Mouse (Mus musculus) spleen, postnatal 14 days (tissue): Measurements from ENCODE around the gene Ppp2r1b.
"Not testable (repeated sequence)": the region's sequence is repeated elsewhere in the genome, so short reads cannot be mapped to it uniquely, and the experiment has no call there.

Experiments used
- DNase-seq, 2 experiments: peaks; one replicate each; pipeline ENCODE4 v3.0.0; 2021 to 2022; ENCODE audit warnings: low spot score in 2 of 2

Ppp2r1b gene

DNA sequence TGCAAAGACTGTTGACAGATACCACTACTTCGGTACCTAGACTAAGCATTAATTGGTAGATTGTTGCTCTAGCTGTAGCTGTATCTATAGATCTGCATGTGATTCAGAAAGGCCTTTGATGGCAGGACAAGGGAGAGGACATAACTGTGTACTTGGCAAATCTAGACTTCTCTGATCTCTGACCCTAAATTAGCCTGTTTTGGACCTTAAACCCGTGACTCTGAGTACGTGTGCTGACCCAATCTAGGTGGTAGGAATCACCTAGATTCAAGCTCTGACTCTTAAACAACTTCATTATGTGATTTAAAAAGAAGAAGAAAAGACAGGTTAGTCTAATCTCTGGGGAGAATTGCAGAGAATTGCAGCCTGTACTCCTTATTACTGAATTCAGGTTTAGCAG lies at the start of gene Ppp2r1b:
Gene Ppp2r1b (plus strand): TSS at position 221 of the 400 bp plus-strand sequence.
- DNase-seq, result no peak

DNA sequence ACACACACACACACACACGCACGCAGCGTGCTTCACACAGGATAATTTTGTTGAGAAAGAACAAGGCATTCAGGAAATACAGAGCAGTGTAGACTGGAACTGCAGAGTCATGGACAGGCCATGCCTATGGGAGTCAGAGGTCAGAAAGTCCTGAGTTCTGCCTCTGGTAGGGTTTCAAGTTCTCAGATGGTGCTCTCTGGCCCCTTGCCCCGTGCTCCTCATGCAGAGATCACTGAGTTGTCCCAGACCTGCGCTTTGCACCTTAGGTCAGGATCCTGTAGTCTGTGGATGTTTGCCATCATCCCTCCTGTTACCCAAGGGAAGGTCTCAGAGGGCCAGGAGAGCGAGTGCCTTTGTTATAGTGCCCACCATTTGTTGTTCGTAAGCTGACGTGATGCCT lies 48.3 kb upstream of the Ppp2r1b start:
- DNase-seq, result no peak

DNA sequence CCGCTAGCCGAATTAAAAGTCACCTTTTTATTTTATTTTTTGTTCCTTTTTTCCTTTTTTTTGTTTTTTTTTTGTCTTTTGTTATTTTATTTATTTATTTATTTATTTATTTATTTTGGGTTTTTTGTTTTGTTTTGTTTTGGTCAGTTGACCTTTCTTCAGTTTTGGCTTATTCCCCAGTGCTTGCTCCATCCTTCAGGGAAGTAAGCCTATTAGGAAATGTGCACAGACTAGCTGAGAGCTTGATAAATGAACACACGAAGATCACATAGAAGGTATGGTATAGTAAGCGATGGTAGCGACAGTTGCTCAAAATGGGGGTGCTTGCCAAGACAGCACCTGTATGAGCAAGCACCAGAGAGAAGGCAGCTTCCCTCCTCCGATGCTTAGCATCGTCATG lies 47.5 kb upstream of the Ppp2r1b start:
- no peak for DNase-seq

DNA sequence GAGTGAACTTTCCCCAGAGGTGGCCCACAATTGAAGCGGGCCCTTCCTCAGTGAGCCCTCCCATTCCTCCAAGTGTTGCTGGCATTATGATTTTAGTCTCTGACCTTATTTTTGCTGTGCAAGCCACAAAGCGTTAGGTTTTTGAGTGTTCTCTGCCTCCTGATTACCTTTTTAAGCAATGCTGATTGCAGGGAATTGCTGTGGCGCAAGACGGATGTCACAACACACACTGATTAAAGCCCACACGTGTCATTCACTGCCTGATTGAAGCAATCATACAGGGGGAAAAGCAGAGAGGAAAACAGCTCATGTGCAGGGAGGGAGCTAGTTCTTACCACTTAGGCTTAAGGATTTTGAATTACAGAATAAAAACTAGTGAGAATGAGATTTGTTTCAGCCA lies 46.7 kb upstream of the Ppp2r1b start:
- DNase-seq, result no peak

DNA sequence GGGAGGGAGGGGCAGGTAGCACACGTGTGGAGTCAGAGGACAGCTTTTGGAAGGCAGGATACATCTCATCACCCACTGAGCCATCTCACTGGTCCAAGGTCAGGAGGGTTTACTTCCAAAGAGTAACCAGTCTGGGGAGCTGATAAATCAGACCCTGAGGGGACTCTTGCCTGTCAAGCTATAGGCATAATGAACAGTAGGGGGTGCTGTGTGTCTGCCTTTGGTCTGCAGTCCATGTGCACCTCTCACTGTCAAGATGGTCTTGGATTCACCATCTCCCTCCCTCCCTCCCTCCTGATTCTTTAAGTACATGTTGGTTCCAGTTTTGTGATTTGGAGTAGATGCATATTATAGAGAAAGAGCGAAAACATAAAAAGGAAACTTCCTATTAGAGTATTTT lies 44.1 kb upstream of the Ppp2r1b start:
- peak; percentile 27 to 65 for DNase-seq

DNA sequence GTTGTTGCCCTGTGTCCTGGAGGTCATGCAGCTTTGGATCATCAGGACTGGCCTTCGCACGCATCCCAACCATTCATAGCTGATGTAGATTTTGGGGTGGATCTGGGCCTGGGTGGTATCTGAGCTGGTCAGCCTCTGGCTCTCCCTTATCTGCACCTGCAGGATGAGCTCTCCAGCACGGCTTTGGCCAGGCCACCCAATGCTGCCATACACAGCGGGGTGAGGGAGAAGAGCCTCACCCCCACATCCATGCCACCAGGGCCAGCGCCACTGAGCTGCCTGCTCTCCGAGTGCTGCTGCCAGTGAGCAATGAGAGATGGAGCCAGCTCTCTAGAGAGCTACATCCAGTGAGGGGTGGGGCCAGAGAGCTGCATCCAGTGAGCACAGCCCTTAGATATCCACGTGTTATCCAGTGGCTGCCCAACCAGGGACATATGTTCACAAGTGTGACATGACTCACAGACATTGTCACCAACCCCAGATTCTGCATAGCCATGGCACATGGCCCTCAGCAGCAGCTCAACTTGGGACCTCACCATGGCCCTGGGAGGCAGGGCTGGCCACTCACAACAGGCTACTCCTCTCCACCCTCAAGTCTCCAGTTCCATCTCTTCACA lies 41.9 kb upstream of the Ppp2r1b start:
- DNase-seq, result peak; percentile 51 to 60

DNA sequence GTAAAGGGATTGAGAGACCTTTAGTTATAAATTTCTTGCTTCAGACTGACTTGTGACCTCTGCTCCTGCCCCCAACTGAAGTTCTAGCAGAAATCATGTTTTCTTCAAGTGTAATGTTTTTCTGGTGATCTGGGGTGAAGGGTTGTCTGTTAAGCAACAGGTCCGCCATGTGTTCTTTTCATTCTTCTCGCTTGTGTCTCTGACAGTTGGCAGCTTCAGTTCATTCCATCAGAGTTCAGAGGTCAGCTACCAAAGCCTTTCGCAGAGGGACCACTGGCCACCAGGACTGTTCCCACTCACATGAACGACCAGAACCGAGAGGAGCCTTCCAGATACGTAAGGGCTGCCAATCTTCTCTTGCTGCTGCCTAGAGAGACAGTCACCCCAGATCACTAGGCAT lies 36.6 kb upstream of the Ppp2r1b start:
- no peak for DNase-seq

DNA sequence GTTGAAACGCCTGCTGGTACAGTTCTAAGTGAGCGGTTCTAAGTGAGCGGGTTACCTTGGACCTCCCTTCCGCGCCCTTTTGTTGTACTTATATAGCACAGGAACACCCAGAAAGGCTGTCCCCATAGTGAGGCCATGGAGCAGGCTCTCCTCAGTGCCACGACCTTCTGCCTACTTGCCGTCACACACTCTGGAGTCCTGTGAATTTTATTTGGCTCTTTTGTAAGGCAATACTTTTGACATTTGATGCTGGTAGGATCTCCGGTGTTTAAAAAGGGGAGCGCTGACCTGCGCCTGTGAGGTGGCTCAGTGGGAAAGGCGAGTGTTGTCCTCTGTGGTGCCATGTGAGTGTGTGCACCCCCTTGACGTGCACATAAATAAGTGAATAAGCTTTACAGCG lies 36.0 kb upstream of the Ppp2r1b start:
- no peak for DNase-seq

DNA sequence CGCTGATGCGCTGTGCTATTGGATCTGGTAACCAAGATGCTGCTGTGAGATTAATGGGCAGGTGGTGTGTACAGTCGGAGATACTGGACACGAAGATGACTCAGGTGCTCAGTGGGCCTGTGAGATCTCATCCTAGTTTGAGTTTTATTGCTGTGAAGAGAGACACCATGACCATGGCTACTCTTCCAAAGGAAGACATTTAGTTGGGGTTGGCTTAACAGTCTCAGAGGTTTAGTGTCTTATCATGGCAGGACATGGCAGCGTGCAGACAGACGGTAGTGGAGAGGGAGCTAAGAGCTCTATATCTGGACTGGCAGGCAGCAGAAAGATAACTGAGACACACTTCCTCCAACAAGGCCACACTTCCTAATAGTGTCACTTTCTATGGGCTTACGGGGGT lies 33.9 kb upstream of the Ppp2r1b start:
- DNase-seq, result no peak

DNA sequence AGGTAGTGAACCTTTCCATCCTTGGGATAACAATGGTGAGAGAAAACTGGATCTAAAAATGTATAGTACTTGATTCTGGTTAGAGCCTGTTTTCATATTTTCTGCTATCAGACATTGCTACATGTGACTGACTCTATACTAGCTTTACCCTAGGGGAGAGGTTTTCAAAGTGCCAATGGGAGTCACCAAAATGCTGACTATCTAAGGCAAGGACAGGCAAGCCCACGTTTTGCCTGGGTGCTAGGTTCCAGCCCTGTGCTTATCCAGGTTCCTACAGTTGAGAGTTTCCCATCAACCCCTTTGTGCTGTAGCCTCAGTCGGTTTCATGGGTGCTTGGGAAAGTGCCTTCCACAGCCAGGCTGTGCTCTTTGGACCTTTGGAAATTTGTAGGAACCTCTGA lies 33.4 kb upstream of the Ppp2r1b start:
- DNase-seq, result no peak

DNA sequence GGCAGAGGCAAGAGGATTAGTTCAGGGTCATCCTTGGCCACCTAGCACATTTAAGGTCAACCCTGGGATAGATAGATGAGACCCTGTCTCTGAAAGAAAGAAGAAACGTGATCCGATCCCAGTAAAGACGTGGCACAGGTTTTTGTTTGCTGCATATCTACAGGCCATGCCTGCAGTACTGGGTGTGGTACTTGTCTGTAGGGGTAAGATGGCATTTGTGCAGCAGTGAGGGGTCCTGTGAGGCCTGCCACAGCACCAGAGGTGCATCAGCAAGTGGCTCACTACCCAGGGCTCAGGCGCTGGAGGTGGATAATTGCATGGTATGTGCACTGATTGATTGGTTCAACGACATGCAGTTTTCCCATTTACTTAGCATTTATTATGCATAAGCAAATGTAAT lies 31.3 kb upstream of the Ppp2r1b start:
- no peak for DNase-seq

DNA sequence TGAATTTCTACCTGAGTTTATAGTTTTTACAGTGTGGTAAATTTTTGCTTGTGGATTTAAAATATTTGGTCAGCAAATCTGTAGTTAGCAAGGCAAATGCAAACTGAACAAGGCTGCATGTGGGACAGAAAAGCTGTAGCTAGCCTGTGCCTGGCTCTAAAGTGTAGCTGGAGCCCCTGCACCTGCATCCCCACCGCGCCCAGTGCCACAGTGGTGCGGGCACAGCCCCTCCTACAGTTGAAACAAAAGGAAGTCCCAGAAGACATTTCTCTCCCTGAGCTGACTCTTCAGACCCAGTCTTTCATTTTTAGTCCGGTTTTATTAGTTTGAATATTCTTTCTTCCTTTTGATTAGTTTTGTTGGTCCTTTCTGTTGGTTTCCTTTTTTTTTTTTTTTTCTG lies 29.4 kb upstream of the Ppp2r1b start:
- no peak for DNase-seq

DNA sequence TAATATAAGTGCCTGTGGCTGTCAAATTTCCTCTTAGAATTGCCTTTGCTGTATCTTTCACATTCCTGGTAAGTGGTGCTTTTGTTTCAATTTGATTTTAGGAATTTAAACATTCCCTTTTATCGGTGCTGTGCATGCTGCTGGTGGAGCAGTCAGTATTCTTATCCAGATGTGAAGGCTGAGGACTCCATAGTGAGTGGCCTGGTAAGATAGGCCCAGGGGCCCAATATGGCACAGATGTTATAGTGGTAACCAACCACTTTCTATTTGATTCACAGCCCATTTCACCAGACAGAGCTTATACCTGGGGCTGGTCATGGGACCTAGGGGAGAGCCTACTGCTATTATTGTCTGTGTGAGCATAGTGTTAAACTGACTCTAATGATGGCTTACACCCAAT lies 28.6 kb upstream of the Ppp2r1b start:
- no peak for DNase-seq

DNA sequence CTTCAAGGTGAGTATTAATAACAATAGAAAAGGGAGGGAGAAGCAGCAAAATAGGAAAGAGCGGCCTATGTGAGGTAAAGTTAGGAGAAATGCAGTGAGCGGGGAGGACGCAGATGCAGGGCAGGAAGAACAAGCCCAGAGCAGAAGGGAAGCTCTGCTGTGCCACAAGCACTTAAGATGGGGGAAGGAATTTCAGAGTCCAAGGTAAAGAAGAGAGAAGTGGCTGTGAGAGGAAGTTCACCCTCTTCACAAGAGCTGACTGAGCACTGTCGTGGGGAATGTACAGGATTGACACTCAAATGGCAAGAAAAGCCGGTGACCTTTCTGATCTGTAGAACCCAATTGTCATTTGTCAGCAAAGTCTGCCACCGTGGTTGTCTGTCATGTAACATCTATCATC lies 27.1 kb upstream of the Ppp2r1b start:
- no peak for DNase-seq

DNA sequence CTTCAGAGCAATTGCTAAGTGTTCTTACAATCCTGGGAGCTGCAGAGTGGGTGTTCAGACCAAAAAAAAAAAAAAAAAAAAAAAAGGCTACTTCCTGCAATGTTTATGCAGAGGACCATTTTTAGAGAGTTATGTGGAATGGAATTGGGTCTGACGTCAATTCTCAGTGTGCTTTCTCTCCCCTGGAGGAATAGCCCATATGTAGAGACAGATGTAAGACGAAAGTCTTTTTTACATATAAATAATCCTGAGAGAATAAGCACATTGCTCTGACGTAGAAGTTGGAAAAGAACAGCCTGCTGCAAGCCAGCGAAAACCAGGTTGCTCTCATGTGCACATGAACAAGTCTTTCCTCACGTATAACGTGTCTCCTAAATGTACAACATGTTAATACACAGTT lies 25.4 kb upstream of the Ppp2r1b start:
- no peak for DNase-seq

DNA sequence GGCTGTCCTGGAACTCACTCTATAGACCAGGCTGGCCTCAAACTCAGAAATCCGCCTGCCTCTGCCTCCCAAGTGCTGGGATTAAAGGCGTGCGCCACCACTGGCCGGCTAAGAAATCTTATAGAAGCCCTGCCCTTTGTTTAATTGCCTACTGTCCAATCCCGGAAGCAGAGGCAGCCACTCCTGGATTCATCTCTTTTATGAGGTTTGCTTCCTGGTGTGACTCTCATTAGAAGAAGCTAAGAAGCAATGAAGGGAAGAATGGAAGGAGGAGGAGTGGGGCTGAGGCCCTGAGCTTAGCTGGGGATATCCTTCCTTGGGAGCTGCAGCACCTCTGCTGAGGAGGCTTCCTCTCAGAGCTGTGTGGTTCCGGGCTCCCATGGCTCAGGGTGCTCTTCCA lies 23.4 kb upstream of the Ppp2r1b start:
- DNase-seq, result no peak

DNA sequence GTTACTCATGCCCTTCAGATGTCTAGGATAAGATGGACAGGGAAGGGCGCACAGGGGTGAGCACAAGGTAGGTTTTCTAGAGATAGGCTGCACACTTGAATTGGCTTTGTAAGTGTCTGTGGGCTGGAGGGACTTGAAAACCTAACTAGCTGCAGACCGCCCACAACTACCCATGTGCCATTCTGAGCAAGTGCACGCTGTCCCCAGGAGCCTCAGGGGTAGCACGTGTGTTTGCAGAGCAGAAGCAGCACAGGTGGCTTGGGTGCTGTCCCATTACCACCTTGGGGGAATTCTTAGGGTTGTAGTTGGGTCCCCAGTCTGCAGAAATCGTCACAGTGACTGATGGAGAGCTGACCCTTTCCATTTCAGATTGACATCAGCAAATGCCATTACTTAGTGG lies 22.9 kb upstream of the Ppp2r1b start:
- DNase-seq, result no peak

DNA sequence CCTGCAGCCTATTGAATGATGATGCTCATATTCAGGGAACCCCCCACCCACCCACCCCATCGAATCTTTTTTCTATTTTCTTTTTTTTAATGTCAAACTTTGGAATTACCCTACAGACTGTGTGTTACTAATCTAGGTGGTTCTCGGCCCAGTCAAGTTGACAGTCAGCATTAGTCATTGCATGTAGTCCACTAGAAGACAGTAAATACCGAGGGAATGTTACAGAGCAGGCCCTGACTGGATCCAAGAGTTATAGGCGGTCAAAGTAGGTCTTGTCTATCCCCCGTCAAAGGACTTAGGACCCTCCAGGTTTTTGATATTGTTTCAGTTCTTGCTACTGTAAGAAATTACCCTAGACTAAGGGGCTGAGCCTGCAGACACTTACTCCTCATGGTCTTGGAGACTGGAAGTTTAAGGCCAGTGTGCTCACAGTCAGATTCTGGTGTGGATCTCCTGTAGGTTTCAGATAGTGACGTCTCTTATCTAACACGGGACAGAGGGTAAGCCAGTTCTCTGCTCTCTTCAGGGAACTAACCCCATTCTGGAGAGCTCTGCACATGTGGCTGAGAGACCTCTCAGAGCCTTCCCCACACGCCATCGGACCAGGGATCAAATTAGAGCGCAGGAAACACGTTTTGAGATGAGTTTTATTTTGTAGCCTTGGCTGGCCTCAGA lies 21.2 kb upstream of the Ppp2r1b start:
- DNase-seq, result no peak

DNA sequence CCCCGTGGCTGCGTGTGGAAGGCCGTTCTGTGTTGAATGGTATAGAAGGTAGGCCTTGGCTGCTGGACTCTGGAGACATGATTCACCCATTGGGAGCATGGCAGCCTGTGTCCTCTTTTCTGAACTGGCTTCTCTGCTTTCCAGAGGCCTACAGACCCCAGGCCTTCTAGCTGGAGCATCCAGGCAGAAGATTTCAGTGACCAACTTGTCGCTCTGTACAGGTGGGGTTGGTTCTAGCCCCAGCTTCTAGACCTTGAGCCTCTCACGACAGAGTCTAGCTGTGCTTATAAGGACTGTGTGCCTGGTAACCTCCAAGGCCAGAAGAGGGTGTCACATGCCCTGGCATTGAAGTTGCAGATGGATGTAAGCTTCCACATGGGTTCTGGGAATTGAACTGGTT lies 13.6 kb upstream of the Ppp2r1b start:
- DNase-seq, result no peak

DNA sequence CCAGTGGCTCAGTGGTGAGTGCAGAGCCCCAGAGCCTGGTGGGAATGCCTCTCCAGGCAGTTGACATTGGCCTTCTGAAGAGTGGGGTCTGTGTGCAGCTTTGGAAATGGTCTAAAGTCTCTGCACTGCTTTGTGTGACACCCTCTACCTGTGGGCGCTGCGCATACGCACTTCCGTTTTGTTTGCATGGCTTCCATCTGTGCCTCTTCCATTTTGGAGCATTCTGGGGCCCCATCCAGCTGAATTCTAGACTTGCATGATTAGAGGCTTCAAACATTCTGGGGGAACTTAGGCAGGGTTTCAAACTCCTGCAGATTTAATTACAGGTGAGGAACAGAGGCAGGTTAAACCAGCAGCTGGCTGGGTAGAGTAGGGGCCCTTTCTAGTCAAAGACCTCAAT lies 12.9 kb upstream of the Ppp2r1b start:
- DNase-seq, result no peak

DNA sequence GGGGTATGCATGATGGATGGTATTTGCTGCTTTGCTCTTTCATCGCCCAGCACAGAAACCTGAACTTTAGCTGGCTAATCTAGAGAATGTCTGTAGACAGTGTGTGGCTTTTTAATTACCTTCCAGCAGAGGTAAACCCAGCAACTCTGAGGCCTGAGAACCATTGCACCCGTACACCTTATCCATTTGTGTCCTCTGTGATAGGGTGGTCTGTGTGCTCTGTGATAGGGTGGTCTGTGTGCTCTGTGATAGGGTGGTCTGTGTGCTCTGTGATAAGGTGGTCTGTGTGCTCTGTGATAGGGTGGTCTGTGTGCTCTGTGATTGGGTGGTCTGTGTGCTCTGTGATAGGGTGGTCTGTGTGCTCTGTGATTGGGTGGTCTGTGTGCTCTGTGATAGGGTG lies 12.5 kb upstream of the Ppp2r1b start:
- DNase-seq, result not testable (repeated sequence)

DNA sequence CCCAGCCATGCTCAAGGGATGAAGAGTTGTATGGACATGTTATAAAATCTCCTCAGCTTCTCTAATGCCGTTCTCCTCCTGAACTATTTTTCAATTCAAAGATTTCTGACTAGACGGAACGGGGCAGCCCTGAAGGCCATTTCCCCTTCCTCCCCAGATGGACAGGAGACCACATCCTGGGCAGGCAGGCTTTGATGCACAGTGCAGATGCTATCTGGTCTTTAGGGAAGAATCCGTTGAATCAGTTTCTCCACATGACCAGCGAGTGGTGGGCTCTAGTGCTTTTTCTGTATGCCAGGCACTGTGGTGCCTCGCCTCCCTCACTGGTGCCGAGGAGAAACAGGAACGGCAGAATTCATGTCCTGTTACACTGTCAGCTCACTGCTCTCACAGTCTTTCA lies 11.3 kb upstream of the Ppp2r1b start:
- DNase-seq, result no peak

DNA sequence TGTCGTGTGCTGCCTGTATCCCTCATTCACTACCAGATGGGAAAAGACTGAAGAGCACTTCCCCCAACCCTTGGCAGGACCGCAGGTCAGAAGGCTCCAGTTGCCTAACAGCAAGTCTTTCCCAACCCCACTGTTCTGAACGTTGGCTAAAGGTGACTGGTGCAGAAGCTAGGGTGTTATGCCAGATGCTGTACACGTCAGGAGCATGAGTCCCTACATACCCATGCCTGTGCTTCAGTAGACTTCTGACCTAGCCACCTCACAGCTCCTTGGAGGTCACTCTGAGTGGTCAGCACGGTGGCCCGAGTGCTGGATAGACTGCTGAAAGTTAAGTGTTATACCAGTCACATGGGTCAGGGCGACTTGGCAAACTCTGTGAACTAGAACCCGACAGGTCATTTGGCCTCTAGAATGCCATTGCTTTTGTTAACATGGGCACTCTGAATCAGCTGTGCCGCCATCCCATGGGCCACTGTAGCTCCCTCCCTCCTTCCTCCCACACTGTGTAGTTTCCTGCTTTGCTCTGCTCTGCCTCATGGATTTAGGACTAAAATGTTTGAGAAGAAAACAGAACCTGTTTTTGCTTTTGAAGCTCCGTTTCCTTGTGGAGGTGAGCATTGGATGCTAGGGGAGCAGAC lies 9.9 kb upstream of the Ppp2r1b start:
- no peak for DNase-seq

DNA sequence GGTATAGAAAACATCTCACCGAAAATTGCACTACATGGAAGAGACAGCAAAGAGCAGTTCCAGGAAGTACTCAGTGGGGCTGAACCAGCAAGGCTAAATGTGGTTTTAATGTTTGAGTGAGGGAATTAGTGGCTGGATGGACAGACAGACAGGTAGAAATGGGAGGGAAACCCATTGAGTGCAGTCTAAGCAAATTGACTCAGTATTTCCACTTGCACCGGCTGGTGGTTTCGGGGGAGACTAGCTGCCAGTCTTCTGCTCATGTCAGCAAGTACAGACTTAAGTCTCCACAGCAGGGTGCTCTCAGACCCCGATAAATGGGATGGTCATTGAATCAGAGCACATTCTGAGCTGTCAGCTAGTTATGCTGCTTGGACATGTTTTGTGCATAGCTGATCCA lies 9.0 kb upstream of the Ppp2r1b start:
- DNase-seq, result no peak
